Mouse (Mus musculus): ENCODE measurements around the gene Cdk5rap3.

The Cdk5rap3 gene

GRCm38 (mm10) chr11:96895886-96896285 lies 20.4 kb downstream of the Cdk5rap3 start:
- DNase-seq (ENCODE audit: low read depth), result no peak

GRCm38 (mm10) chr11:96893203-96893842 lies 23.0 kb downstream of the Cdk5rap3 start:
- no peak for DNase-seq (ENCODE audit: low read depth)

DNA sequence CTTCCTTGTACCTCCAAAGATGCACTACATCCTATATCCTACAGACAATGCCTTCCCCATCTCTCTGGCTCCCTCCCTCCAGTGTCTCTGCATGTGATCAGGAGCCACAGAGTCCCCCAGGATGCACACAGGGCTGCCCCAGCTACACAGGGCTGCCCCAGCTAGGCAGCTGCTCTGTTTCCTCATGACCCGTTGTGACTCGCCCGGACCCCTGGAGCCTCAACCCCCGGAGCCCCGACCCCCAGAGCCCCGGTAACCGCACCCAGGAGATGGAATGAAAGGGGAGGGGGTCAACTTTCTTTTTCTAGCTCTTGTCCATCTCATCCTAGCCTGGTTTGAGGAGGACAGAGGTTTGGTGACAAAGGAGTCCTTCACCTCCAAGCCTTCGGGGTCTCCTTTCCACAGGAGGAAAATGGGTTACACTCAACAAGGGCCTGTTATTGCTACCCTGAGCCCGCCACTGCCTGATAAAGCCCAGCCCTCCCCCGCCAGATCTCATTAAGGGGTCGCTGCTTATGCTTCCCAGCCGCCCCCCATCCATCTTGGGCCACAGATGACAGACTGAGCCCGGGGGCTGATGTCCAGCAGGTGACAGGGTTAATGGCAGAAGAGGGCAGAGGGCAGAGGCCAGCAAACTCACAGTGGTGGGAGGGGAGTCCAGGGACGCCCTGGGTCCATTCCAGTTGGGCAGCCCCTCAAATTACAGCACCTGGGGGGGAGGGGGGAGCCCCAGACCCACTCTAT lies 24.3 kb downstream of the Cdk5rap3 start:
- DNase-seq (ENCODE audit: low read depth), result no peak

GRCm38 (mm10) chr11:96886942-96887546 lies 29.3 kb downstream of the Cdk5rap3 start:
- no peak for DNase-seq (ENCODE audit: low read depth)

DNA sequence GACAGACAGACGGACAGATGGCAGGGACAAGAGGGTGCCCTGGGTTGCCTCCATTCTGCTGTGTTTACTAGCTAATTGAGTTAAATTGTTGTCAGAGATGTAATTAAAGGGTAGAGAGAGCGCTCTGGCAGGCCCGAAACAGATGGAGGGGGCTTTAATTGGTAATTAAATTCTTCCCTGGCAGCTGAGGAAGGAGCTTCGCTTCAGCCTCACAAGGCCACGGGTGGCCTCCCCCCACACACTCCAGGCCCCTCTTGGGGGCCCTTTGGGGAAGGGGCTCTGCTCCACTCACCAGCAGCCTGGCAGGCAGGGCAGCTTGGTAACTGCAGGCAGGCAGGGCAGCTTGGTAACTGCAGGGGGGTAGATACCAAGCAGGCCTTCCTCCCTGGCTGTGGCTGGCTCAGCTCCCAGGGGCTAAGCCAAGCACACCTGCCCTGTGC lies 30.4 kb downstream of the Cdk5rap3 start:
- no peak for DNase-seq (ENCODE audit: low read depth)

GRCm38 (mm10) chr11:96880296-96880695 lies 36.0 kb downstream of the Cdk5rap3 start:
- DNase-seq (ENCODE audit: low read depth), result no peak

DNA sequence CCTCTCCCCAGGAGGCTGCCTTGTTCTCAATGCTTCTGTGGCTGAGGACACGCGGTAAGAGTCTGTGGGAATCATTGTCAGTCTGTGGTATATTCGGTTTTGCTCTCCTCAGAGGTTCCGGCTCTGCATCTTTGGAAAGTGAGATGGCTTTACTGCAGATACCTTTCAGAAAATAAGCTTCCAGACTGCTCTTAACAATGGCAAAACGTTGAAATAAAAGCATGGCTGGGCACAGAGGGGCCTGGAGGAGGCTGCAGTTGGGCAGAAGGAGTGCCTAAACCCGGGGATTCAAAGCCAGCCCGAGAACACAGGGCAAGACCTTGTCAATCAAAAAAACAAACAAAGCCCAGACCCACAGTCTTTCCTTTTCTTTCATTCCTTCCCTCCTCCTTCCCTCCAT lies 36.9 kb downstream of the Cdk5rap3 start:
- no peak for DNase-seq (ENCODE audit: low read depth)

DNA sequence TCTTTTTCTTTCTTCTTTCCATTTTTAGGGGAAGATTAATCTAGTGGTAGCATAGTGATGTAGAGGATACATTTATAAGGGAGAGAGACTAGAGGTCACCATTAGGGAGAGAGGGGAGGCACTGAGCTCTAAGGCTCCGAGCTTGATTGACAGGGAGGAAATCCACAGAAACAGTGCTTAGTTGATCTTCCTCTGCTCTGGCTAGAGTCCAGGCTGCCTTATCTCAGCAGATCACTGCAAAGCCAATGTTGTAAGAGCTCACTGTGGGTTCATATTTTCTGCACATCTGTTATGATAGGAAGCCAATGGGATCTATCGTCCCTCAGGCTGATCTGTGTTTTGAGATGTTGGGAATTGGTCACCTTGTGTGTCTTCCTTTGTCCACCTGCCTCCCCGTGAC lies 37.6 kb downstream of the Cdk5rap3 start:
- DNase-seq (ENCODE audit: low read depth), result no peak

GRCm38 (mm10) chr11:96877071-96877470 lies 39.2 kb downstream of the Cdk5rap3 start:
- no peak for DNase-seq (ENCODE audit: low read depth)

DNA sequence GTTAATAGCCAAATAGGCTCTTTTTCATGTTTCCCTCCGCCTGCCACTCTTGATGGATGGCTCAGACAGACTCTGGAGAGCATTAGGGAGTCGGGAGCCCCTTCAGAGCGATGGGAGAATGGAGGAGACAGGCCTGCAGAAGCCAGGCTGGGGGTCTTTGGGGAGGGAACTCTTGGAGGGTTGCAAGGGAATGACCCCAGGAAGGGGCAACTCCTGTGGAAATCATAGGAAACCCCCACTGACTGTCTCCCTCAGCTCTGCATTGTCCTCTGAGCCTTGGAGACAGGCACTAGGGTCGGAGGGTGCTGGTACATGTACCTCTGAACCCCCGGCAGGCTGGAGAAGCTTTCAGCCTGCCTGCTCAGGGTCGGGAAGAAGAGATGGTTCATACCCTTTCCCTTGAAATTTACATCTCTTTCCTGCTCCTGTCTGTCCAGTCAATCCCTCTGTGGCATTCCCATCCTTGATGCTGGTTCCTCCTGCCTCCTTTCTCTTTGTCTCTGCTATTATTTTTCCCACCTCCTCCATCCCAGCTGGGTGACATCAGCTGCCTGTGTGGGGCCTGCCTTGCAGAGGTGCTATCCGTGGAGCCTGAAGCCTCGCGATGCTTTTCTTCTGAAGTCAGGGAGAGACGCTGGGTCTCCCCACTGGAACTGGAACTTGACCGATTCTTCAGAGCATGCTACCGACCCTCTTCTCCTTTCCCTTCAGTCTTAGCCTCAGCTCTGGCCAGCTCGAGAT lies 39.8 kb downstream of the Cdk5rap3 start:
- DNase-seq (ENCODE audit: low read depth), result no peak

DNA sequence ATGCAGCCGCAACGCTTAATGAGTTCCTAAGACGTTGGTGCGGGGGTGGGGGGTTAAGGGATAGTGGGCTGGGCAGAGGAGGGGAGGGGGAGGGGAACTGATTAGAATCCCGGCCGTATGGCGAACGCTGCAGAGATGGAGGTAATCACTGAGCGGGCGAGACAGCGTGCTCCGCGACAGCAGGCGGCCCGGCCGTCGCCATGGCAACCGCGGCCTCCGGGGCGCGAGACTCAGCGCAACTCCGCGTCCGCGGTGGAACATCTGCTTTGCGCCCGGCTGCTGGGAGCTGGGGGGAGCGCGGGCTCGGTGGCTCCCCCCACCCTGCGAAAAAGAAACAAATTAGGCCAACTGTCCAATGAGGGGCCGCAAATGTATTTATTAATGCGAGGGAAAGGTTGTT lies 40.6 kb downstream of the Cdk5rap3 start:
- no peak for DNase-seq (ENCODE audit: low read depth)

DNA sequence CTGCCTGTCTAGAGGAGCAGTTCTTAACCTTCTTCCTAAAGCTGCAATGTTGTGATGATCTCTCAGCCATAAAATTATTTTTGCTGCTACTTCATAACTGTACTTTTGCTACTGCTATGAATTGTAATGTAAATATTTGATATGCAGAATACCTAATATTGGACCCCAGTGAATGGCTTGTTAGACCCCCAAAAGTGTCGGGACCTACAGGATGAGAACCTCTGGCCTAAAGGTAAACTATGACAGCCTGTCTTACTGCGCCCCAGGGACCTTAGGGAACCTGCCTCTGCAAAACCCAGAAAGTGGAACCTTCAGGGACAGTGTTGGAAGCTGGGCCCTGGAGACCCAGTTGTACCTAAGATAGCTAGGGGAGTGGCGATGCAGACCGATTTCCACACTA lies 41.0 kb downstream of the Cdk5rap3 start:
- DNase-seq (ENCODE audit: low read depth), result no peak

DNA sequence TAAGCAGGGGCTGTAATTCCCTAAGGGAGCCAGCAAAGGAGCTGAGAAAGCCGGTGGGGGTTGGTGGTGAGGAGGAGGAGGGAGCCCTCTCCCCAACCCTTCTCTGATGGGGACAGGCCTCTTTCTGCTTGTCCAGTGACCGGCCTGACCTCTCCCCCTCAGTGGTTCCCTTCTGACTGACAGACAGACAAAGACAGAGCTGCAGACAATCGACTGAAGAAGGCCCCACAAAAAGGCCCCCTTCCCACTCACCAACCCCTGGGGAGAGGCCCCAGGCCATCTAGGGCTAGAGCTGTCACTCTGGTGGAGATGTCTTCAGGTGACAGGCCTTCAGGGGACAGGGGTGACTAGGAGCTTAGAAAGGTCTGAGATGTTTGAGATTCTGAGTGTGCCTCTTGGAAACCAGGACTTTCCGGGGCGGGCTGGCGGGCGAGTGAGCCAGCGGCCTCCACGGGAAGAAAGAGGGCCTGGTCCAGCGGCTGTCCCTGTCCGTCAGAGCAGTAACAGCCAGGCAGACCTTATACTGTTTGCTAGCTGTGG lies 42.6 kb downstream of the Cdk5rap3 start:
- no peak for DNase-seq (ENCODE audit: low read depth)

DNA sequence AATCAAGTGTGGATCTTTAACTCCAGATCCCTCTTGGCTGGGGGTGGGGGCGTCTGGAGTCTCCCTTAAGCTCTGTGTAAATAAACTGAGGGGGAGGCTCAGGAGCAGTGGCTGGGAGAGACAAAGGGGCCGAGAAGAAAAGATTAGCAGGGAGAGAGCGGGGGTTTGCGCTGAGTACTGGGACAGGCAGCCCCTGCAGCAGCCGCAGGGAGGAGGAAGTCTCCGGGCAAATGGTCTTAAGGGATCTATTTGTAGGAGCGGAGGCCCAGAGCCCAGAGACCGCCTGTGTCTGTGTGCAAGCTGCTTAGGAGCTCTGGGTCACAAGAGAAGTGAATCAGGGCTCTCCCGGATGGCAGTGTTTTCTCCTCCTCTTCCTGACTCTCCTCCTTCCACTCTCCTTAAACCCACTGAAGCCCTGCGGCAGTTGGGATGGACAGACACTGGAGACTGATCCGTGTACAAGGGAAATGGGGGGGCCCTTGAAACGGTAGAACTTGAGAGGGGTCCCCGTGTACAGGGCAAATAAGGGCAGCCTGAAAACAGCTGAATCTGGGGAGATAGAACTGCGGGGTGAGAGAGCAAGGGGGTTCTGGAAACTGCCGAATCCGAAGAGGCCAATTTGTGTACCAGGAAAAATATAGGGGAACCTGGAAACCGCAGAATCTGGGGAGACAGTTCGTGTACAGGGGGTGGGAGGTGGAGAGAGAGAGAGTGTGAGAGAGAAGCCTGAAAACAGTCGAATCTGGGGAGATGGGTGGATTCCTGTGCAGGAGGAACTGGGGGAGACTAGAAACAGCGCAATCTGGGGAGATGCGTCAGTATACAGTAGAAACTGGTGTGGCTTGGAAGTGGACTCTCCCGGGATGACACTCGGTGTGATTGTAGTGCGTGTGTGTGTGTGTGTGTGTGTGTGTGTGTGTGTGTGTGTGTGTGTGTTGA lies 43.6 kb downstream of the Cdk5rap3 start:
- no peak for DNase-seq (ENCODE audit: low read depth)

- DNase-seq (ENCODE audit: low read depth), result peak; percentile 51
Observed at GRCm38 (mm10) chr11:96867149-96867548, 49.1 kb downstream of the Cdk5rap3 start.

DNA sequence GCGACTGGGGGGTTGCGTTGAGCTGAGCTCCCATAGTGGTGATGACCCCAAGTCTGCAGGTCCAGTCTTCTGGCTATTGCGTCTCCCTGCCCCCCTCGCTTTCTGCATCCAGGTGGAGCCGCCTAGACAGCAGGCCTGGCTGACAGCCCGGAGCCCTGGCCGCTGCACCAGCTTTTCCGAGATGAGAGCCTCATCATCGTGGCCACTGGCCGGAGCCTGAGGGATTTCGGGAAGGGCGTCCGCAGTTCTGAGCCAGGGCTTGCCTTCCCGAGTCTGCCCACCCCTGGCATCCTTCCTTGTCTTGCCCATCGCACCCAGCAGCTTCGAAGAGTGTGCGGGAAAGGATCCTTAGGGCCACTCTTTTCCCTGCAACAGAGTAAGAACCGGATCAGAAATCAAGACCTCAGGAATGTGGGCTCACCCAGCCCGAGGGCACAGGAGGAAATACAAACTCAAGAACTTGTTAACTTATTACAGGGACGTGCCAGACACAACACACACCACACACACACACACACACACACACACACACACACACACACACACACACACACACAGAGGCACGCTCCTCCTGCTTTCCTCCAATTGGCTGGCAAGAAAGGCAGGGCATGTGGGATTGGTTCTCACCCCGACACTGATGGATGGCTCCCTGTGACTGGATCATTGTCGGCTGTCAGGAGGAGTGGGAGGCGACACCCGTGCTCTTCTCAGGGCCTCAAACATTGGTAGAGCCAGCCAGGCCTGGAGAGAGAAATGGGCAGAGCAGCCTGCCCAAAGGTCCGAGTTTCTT lies 52.9 kb downstream of the Cdk5rap3 start:
- DNase-seq (ENCODE audit: low read depth), result no peak

DNA sequence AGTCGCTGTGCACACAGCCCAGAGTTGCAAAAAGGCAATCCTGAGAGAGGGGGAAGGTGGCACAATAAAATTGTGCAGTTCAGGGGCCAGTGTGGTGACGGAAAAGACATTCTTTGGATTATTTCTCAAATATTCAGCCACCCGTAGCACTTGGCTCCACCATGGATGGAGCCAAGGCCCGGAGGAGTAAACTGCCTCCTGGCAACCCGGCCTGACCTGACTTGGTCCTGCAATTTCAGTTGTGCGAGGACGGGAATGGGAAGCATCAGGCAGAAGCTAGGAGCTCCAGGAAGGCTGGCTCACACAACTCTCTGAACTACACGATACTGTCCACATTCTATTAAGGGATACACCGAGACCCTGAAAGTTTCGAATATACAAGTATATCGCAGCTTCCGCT lies 53.8 kb downstream of the Cdk5rap3 start:
- DNase-seq (ENCODE audit: low read depth), result no peak

- peak; percentile 84 for DNase-seq (ENCODE audit: low read depth)
Observed at GRCm38 (mm10) chr11:96861878-96862289, 54.4 kb downstream of the Cdk5rap3 start.

- DNase-seq (ENCODE audit: low read depth), result no peak
Observed at GRCm38 (mm10) chr11:96861446-96861845, 54.9 kb downstream of the Cdk5rap3 start.

DNA sequence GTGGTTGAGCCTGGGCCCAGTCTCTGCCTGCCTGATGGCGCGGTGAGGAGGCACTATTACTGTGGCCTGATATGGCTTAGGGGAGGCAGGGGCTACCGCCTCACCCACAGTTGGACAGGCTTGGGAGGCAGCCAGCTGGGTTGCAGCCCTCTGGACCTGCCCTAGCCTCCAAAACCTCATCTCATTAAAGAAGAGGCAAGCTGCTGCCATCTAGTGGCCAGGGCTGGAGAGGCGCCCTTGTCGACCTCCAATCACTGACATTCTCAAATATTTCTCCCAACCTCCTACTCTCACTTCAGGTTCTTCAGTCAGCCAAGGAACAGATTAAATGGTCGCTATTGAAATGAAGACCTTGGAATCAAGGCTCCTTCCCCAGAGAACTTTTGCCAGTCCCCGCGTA lies 55.7 kb downstream of the Cdk5rap3 start:
- DNase-seq (ENCODE audit: low read depth), result peak; percentile 62
